In the genomic region with DNA sequence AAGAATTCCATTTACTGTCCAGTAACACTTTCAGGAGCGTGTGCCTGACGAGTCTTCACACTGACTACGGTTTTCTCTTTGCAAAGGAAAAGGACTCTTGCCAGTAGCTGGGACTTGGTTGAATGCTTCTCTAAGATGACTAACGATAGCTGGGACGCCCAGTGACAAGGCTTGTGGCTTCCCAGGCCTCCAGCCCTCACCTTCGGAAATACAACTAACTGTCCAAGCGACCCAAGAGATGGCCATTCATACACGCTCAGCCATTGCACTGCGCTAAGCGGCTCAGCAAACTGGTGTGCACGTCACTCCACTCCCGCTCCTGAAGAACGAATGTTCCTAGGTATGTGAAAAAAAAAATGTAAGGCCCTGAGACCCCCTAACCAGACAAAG, we compare ENCODE assay signal across 8 mouse cellular contexts. TPM values are rescaled to one million over a fixed set of nuclear protein-coding genes. Genes with fewer than 3 reads are reported as not detected.
DNase-seq lines count a peak whose midpoint lies in the region; ATAC-seq and TF ChIP-seq lines count a peak whose summit lies in the region.

No protein-coding gene starts in this region.

- no peak for TF ChIP-seq CTCF in bone marrow macrophage, adult 2 months (IDR thresholded peaks at IDR 0.05; ENCODE audit: low read depth, low read length)
- TF ChIP-seq CTCF in midbrain, postnatal 0 days (IDR thresholded peaks at IDR 0.05), result no peak

- 1% methylated on average over 13 of the region's 13 CpGs for WGBS in forebrain, embryonic 13.5 days
- under 1% methylated on average over 13 of the region's 13 CpGs for WGBS in midbrain, postnatal 0 days

- H3K27me3 ChIP-seq in forebrain, embryonic 13.5 days, result no peaks in the 10 kb centered on the region
- H3K27me3 ChIP-seq in midbrain, postnatal 0 days (ENCODE audit: insufficient read depth, low read length), result no peaks in the 10 kb centered on the region

- peak; percentile 13 for DNase-seq in kidney, adult 9 months
- no peak for DNase-seq in kidney, adult 8-10 months
- peak; percentile 30 to 48 for DNase-seq in kidney, postnatal 4 days
- DNase-seq in midbrain, postnatal 0 days (ENCODE audit: low spot score), result no peak
- no peak for DNase-seq in left cerebral cortex, adult 18-20 months (ENCODE audit: low spot score in 2 of 2)
- no peak for DNase-seq in natural killer cell, adult 2 months (ENCODE audit: low spot score in 2 of 2)

- no peak overlapping the region for H3K27ac ChIP-seq in bone marrow macrophage, adult 2 months (ENCODE audit: insufficient read depth, low read depth, low read length)
- H3K27ac ChIP-seq in forebrain, embryonic 13.5 days, result peak overlapping the region; percentile 86
- H3K27ac ChIP-seq in midbrain, postnatal 0 days (ENCODE audit: low read depth, low read length), result 0 out of 2 replicates have a peak overlapping the region, but pooled peaks have one; percentile 62

- no peak for ATAC-seq in forebrain, embryonic 13.5 days
- no peak for ATAC-seq in midbrain, postnatal 0 days (ENCODE audit: low FRiP score)

- H3K36me3 ChIP-seq in forebrain, embryonic 13.5 days (ENCODE audit: poor library complexity, severe bottlenecking), result no peaks in the 10 kb centered on the region
- no peaks in the 10 kb centered on the region for H3K36me3 ChIP-seq in midbrain, postnatal 0 days (ENCODE audit: insufficient read depth, low read length)

- no peak for TF ChIP-seq POLR2A in bone marrow macrophage, adult 2 months (IDR thresholded peaks at IDR 0.05; ENCODE audit: borderline replicate concordance, low read depth, low read length)

- peaks cover 16% of the 10 kb centered on the region for H3K4me1 ChIP-seq in bone marrow macrophage, adult 2 months (ENCODE audit: control insufficient read depth, insufficient read depth, low read length)
- H3K4me1 ChIP-seq in forebrain, embryonic 13.5 days, result peaks cover 30% of the 10 kb centered on the region
- H3K4me1 ChIP-seq in midbrain, postnatal 0 days (ENCODE audit: insufficient read depth, low read length), result no peaks in the 10 kb centered on the region

- no peaks in the 10 kb centered on the region for H3K9me3 ChIP-seq in forebrain, embryonic 13.5 days (replicated peaks)
- H3K9me3 ChIP-seq in midbrain, postnatal 0 days (ENCODE audit: low read length), result no peaks in the 10 kb centered on the region

- H3K4me3 ChIP-seq in bone marrow macrophage, adult 2 months (ENCODE audit: insufficient read depth, low read length), result peak overlapping the region; percentile 83
- H3K4me3 ChIP-seq in forebrain, embryonic 13.5 days, result peak overlapping the region; percentile 83
- H3K4me3 ChIP-seq in midbrain, postnatal 0 days (ENCODE audit: low read depth, low read length), result peak overlapping the region; percentile 82

- peak overlapping the region; percentile 92 for H3K9ac ChIP-seq in forebrain, embryonic 13.5 days
- H3K9ac ChIP-seq in midbrain, postnatal 0 days (replicated peaks; ENCODE audit: low read length, poor library complexity, severe bottlenecking), result peak overlapping the region; percentile 71

- peak overlapping the region; percentile 82 for H3K4me2 ChIP-seq in forebrain, embryonic 13.5 days
- peak overlapping the region; percentile 73 for H3K4me2 ChIP-seq in midbrain, postnatal 0 days (ENCODE audit: low read depth, low read length, poor library complexity, severe bottlenecking)

RNA-seq across cellular contexts. Expression of gene Golm1, which starts 0.9 kb away (rescaled TPM):
- polyA plus RNA-seq in bone marrow macrophage, adult 2 months (2012; ENCODE audit: insufficient read depth, insufficient read length, missing spikeins), result 7.6 and 8.1 TPM in 2 replicates
- 76.4 and 80.6 TPM in 2 replicates for polyA plus RNA-seq in forebrain, embryonic 13.5 days (2015; fragmentation: Nextera tagmentation; extraction: Ambion mirVana)
- total RNA-seq in midbrain, postnatal 0 days (2014; rRNA removed), result 13.0 and 17.1 TPM in 2 replicates
- polyA plus RNA-seq in midbrain, postnatal 0 days (2015; fragmentation: Nextera tagmentation; extraction: Ambion mirVana), result 13.0 and 15.3 TPM in 2 replicates
- 10 to 100 TPM; 16.4 to 17.8 TPM for total RNA-seq in left cerebral cortex, adult 18-20 months (2021)

RNA-seq across cellular contexts. Expression of gene 4921517D22Rik, which starts 19.2 kb away (rescaled TPM):
- not detected in 2 replicates for polyA plus RNA-seq in bone marrow macrophage, adult 2 months (2012; ENCODE audit: insufficient read depth, insufficient read length, missing spikeins)
- polyA plus RNA-seq in forebrain, embryonic 13.5 days (2015; fragmentation: Nextera tagmentation; extraction: Ambion mirVana), result not detected in 2 replicates
- not detected in 2 replicates for total RNA-seq in midbrain, postnatal 0 days (2014; rRNA removed)
- not detected in 2 replicates for polyA plus RNA-seq in midbrain, postnatal 0 days (2015; fragmentation: Nextera tagmentation; extraction: Ambion mirVana)
- not detected for total RNA-seq in left cerebral cortex, adult 18-20 months (2021)

RNA-seq across cellular contexts. Expression of gene Spata31d1a, which starts 35.4 kb away (rescaled TPM):
- polyA plus RNA-seq in bone marrow macrophage, adult 2 months (2012; ENCODE audit: insufficient read depth, insufficient read length, missing spikeins), result not detected in 2 replicates
- 0.05 TPM in 1 of 2 replicates, not detected in the other for polyA plus RNA-seq in forebrain, embryonic 13.5 days (2015; fragmentation: Nextera tagmentation; extraction: Ambion mirVana)
- total RNA-seq in midbrain, postnatal 0 days (2014; rRNA removed), result not detected in 2 replicates
- polyA plus RNA-seq in midbrain, postnatal 0 days (2015; fragmentation: Nextera tagmentation; extraction: Ambion mirVana), result not detected in 2 replicates
- total RNA-seq in left cerebral cortex, adult 18-20 months (2021), result under 1 TPM in 1 of 2 experiments, not detected in 1; 0.16 TPM

RNA-seq across cellular contexts. Expression of gene Spata31d1b, which starts 37.3 kb away (rescaled TPM):
- polyA plus RNA-seq in bone marrow macrophage, adult 2 months (2012; ENCODE audit: insufficient read depth, insufficient read length, missing spikeins), result not detected in 2 replicates
- polyA plus RNA-seq in forebrain, embryonic 13.5 days (2015; fragmentation: Nextera tagmentation; extraction: Ambion mirVana), result not detected in 2 replicates
- 0.27 TPM in 1 of 2 replicates, not detected in the other for total RNA-seq in midbrain, postnatal 0 days (2014; rRNA removed)
- polyA plus RNA-seq in midbrain, postnatal 0 days (2015; fragmentation: Nextera tagmentation; extraction: Ambion mirVana), result 0.05 TPM in 1 of 2 replicates, not detected in the other
- total RNA-seq in left cerebral cortex, adult 18-20 months (2021), result under 1 TPM in 1 of 2 experiments, not detected in 1; 0.09 TPM

RNA-seq across cellular contexts. Expression of gene Spata31d1d, which starts 56.8 kb away (rescaled TPM):
- polyA plus RNA-seq in bone marrow macrophage, adult 2 months (2012; ENCODE audit: insufficient read depth, insufficient read length, missing spikeins), result not detected in 2 replicates
- not detected in 2 replicates for polyA plus RNA-seq in forebrain, embryonic 13.5 days (2015; fragmentation: Nextera tagmentation; extraction: Ambion mirVana)
- 0.14 TPM in 1 of 2 replicates, not detected in the other for total RNA-seq in midbrain, postnatal 0 days (2014; rRNA removed)
- not detected in 2 replicates for polyA plus RNA-seq in midbrain, postnatal 0 days (2015; fragmentation: Nextera tagmentation; extraction: Ambion mirVana)
- total RNA-seq in left cerebral cortex, adult 18-20 months (2021), result not detected

Comparison
In these comparisons a context has a peak if more than half of its experiments do, and no peak if none do; other contexts are left out.
1. DNase-seq: peak in kidney, adult 9 months (single experiment) and kidney, postnatal 4 days (2 of 2); none in kidney, adult 8-10 months (0 of 2), midbrain, postnatal 0 days (single experiment), left cerebral cortex, adult 18-20 months (0 of 2) and natural killer cell, adult 2 months (0 of 2).
2. Peak in every context shown above with its lines, with median percentiles within 50 percentile points of each other: H3K4me3 ChIP-seq.